Mouse (Mus musculus) lung, postnatal 0 days (tissue): ENCODE measurements around the gene Ahdc1.

Experiments used
- CTCF ChIP-seq: IDR thresholded peaks from 2 replicates; pipeline ENCODE4 v1.5.1; 2016; ENCODE audit warnings: antibody characterized with exemption, mild to moderate bottlenecking
- EP300 ChIP-seq: IDR thresholded peaks from 2 replicates; pipeline ENCODE4 v1.6.1; 2016; ENCODE audit warnings: antibody characterized with exemption, mild to moderate bottlenecking, control low read depth

DNA sequence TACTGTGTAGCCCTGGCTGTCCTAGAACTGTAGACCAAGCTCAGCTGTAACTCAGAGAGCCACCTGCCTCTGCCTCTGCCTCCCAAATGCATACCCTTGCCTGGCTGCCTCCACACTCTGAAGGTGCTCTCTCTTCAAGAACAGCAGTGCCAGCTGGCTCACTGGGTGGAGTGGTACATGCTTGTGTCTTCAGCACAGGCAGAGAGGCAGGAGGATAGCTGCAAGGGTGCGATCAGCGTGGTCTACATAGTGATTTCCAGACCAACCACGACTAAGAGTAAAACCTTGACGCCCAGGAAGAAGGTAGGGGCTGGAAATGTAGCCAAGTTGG lies 47.0 kb downstream of the Ahdc1 start:
- TF ChIP-seq EP300, result no peak
- TF ChIP-seq CTCF, result no peak
